In genomic region chr5:57943176-57943575, GRCm38 (mm10) we compare ENCODE assay signal across 13 mouse cellular contexts.
"Had no signal": no experiment of that assay in that cellular context is flagged by ENCODE, and none has a peak within 500 bp of the region (broad histone marks: within the 10 kb centered on the region; RNA-seq: fewer than 3 reads in every experiment).

No protein-coding gene starts in this region.

- H3K4me3 ChIP-seq: liver, embryonic 13.5 days; midbrain, embryonic 10.5 days; myocyte; neural tube, embryonic 12.5 days had no signal

- DNase-seq: kidney, adult 11 months; kidney, postnatal 14 days; liver; liver, embryonic 13.5 days; liver, postnatal 0 days; lung, postnatal 36 days; midbrain, embryonic 14.5 days; thymus, postnatal 4 days had no signal

- H3K27ac ChIP-seq: liver, embryonic 13.5 days; midbrain, embryonic 10.5 days; neural tube, embryonic 12.5 days; stomach, postnatal 0 days had no signal

- H3K4me1 ChIP-seq: liver, embryonic 13.5 days; midbrain, embryonic 10.5 days; neural tube, embryonic 12.5 days had no signal

- ATAC-seq: liver, postnatal 0 days; lung, postnatal 0 days had no signal
